Mouse (Mus musculus) intestine, postnatal 0 days (tissue): ENCODE measurements around the gene Vps54. TPM values are rescaled to one million over a fixed set of nuclear protein-coding genes. Genes with fewer than 3 reads are reported as not detected.
"Not testable (repeated sequence)": the region's sequence is repeated elsewhere in the genome, so short reads cannot be mapped to it uniquely, and the experiment has no call there.

Experiments
- ATAC-seq: fragments of 200-750 bp; cut with Nextera tagmentation; 2 replicates; pipeline ENCODE4 v1.8.0; 2017; ENCODE audit warnings: mild to moderate bottlenecking, moderate TSS enrichment, moderate library complexity
- H3K27ac ChIP-seq: fragments of 300-500 bp; sonication (generic); 2 replicates; pipeline ENCODE4 v1.5.1; 2014; ENCODE audit warnings: mild to moderate bottlenecking, low read depth, low read length, moderate library complexity
- H3K27me3 ChIP-seq: fragments of 300-500 bp; sonication (generic); replicated peaks from 2 replicates; pipeline ENCODE4 v1.6.1; 2014; ENCODE audit warnings: low read length, mixed read lengths; ENCODE audit not compliant: control insufficient read depth, insufficient read depth
- H3K36me3 ChIP-seq: fragments of 300-500 bp; sonication (generic); 2 replicates; pipeline ENCODE4 v1.6.1; 2014; ENCODE audit warnings: mild to moderate bottlenecking, moderate library complexity; ENCODE audit not compliant: control insufficient read depth, insufficient read depth
- H3K4me1 ChIP-seq: fragments of 300-500 bp; sonication (generic); replicated peaks from 2 replicates; pipeline ENCODE4 v1.6.1; 2014; ENCODE audit warnings: antibody characterized with exemption, low read length, mixed read lengths; ENCODE audit not compliant: control insufficient read depth, insufficient read depth
- H3K4me2 ChIP-seq: fragments of 300-500 bp; sonication (generic); replicated peaks from 2 replicates; pipeline ENCODE4 v1.6.1; 2014; ENCODE audit warnings: low read depth, mild to moderate bottlenecking, moderate library complexity
- H3K4me3 ChIP-seq: fragments of 300-500 bp; sonication (generic); 2 replicates; pipeline ENCODE4 v1.5.1; 2014; ENCODE audit warnings: low read depth, low read length
- H3K9ac ChIP-seq: fragments of 300-500 bp; sonication (generic); 2 replicates; pipeline ENCODE4 v1.6.1; 2014; ENCODE audit warnings: mild to moderate bottlenecking, low read depth, low read length
- H3K9me3 ChIP-seq: fragments of 300-500 bp; sonication (generic); 2 replicates; pipeline ENCODE4 v1.6.1; 2016; ENCODE audit warnings: mixed run types; ENCODE audit not compliant: control insufficient read depth
- CTCF ChIP-seq: sonication (generic); IDR thresholded peaks from 2 replicates; pipeline ENCODE4 v1.5.1; 2016; ENCODE audit warnings: low read depth, mild to moderate bottlenecking, control low read depth, antibody characterized with exemption, moderate library complexity
- WGBS: fragments of 180-500 bp; shearing (Covaris S2); extraction: QIAGEN DNeasy Blood & Tissue Kit; methylation state at CpG from one replicate; pipeline ENCODE4 v1.1.7; 2014; 5-methylcytosine and 5-hydroxymethylcytosine counted together
- polyA plus RNA-seq: library from polyadenylated mRNA; unstranded; fragments of >200 nt; fragmentation: Nextera tagmentation; extraction: Ambion mirVana; gene quantifications from 2 replicates; pipeline ENCODE4 v1.2.1, GENCODE M21; 2015

Gene Vps54
- 18.2 and 19.8 TPM in 2 replicates for polyA plus RNA-seq

DNA sequence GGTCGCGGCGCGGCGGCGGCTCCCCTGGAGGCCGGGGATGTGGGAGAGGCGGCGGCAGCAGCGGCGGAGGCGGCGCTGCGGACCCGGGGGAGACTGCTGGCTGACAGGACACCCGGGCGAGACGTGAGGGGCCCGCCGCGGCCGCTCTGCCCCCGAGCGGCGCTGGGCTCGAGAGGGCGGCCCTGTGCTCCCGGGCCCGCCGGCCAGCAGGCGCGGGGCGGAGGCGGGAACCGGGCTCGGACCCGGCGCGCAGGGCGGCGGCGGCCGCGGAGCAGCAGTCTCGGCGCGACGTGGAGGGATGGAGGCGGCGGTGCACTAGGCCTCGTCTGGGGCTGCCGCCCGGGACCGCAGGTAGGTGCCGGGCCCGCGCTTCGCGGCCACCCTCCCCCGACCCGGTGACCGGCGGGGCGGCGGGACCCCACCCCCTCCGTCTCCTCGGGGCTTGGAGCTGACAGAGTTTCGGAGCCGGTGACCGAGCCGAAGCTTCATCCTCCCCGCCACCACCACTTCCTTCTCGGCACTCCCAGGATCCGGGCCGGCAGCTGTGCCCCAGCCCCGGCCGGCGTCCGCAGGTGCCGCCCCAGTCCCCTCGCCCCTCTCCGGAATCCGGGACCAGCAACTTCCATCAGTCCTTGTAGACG lies at the start of gene Vps54:
Gene Vps54 (plus strand): TSS at position 261 of the 641 bp plus-strand sequence.
- Histone ChIP-seq H3K9ac (peak within 1 kb of the TSS; percentile 100), H3K4me2 (peak within 1 kb of the TSS; percentile 82), H3K27ac (peak within 1 kb of the TSS; percentile 99), H3K4me3 (peak within 1 kb of the TSS; percentile 95), H3K4me1 (no peaks in the 10 kb centered on the region), H3K9me3 (no peaks in the 10 kb centered on the region), H3K36me3 (no peaks in the 10 kb centered on the region), H3K27me3 (no peaks in the 10 kb centered on the region)
- under 1% methylated on average over 49 of the region's 84 CpGs for WGBS
- ATAC-seq = peak; percentile 77
- TF ChIP-seq CTCF = no peak

GRCm38 (mm10) chr11:21191821-21192220 lies 47.3 kb upstream of the Vps54 start:
- not testable (repeated sequence) for H3K4me1 ChIP-seq

DNA sequence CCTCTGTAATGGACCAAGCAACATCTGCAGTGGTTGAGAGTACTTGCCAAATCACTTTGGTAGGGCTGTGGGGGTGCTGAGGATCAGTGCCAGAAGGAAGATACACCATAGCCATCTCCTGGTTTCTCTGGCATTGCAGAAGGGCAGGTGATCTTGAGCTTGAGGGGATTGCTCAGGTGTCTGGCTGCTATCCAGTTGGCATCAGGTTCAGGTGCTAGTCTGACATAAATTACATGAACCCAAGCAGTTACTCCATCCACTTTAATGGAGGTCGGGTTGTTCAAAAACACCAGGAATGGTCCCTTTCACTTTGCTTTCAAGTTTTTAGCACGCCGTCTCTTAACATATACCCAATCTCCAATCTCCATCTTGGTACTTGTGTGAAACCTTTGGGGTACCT lies 44.2 kb upstream of the Vps54 start:
- no peak overlapping the region for H3K4me3 ChIP-seq
- H3K4me1 ChIP-seq = no peaks in the 10 kb centered on the region
- no peak for ATAC-seq

More at GRCm38 (mm10) chr11:21191821-21192220, 47.3 kb upstream of the Vps54 start:
- not testable (repeated sequence) for ATAC-seq, H3K27ac ChIP-seq, H3K27me3 ChIP-seq, H3K9ac ChIP-seq, H3K36me3 ChIP-seq, H3K9me3 ChIP-seq, H3K4me2 ChIP-seq, H3K4me3 ChIP-seq
- WGBS = 83% methylated on average over 8 of the region's 8 CpGs

DNA sequence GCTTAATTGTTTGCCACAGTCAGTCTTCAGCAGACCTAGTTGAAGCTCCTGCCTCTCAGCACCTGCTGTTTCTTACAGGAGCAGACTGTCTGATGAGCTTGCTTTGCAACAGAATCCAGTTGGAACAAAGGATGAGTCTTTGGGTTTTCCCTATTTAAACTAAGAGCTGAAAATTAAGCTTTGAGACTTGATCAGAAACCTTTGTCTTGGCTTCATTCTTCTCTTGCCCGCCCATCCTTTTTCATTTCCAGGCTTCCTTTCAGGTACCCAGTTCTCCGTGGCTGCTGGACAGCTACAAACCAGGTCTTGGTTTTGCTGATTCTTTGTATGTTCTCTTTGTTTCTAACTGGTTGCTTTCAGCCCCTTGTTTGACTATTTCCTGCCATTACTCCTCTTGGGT lies 30.0 kb upstream of the Vps54 start:
- no peak overlapping the region for H3K4me2 ChIP-seq
- H3K9me3 ChIP-seq = 0 out of 2 replicates have a peak, but pooled peaks cover 7% of the 10 kb centered on the region
- H3K27me3 ChIP-seq = no peaks in the 10 kb centered on the region
- no peak overlapping the region for H3K4me3 ChIP-seq
- TF ChIP-seq CTCF = no peak
- no peak overlapping the region for H3K27ac ChIP-seq
- no peak overlapping the region for H3K9ac ChIP-seq
- WGBS = 79% methylated on average over 2 of the region's 2 CpGs
- no peaks in the 10 kb centered on the region for H3K36me3 ChIP-seq
- no peak for ATAC-seq
- no peaks in the 10 kb centered on the region for H3K4me1 ChIP-seq

More for the DNA sequence above, 44.2 kb upstream of the Vps54 start:
- Histone ChIP-seq H3K27ac (no peak overlapping the region), H3K36me3 (no peaks in the 10 kb centered on the region), H3K4me2 (no peak overlapping the region), H3K9me3 (no peaks in the 10 kb centered on the region), H3K27me3 (no peaks in the 10 kb centered on the region), H3K9ac (no peak overlapping the region)
- 91% methylated on average over 3 of the region's 3 CpGs for WGBS
- TF ChIP-seq CTCF = no peak

GRCm38 (mm10) chr11:21209701-21210100 lies 29.4 kb upstream of the Vps54 start:
- H3K4me1 ChIP-seq, H3K27ac ChIP-seq, H3K4me2 ChIP-seq, H3K27me3 ChIP-seq, ATAC-seq, H3K9me3 ChIP-seq, H3K9ac ChIP-seq, H3K4me3 ChIP-seq, H3K36me3 ChIP-seq: not testable (repeated sequence)
- WGBS = 91% methylated on average over 9 of the region's 9 CpGs

- no peaks in the 10 kb centered on the region for H3K4me1 ChIP-seq
- peak; percentile 80 for ATAC-seq
- TF ChIP-seq CTCF = no peak
- no peak overlapping the region for H3K4me2 ChIP-seq
- no peaks in the 10 kb centered on the region for H3K27me3 ChIP-seq
- no peak overlapping the region for H3K9ac ChIP-seq
- no peak overlapping the region for H3K4me3 ChIP-seq
- H3K36me3 ChIP-seq = no peaks in the 10 kb centered on the region
- peak overlapping the region; percentile 50; the same call in 1 of the 2 replicates for H3K27ac ChIP-seq
- WGBS = 64% methylated on average over 3 of the region's 3 CpGs
- H3K9me3 ChIP-seq = no peaks in the 10 kb centered on the region
Measured at GRCm38 (mm10) chr11:21217419-21217818, 21.7 kb upstream of the Vps54 start.
